Mouse (Mus musculus): ENCODE data around the gene Cdk20.

Cdk20 gene

GRCm38 (mm10) chr13:64432017-64432995, at the start of gene Cdk20:
Cdk20 (plus strand) TSS chr13:64432314.
- peak; percentile 93 to 97 for DNase-seq (ENCODE audit: low spot score in 2 of 2)

DNA sequence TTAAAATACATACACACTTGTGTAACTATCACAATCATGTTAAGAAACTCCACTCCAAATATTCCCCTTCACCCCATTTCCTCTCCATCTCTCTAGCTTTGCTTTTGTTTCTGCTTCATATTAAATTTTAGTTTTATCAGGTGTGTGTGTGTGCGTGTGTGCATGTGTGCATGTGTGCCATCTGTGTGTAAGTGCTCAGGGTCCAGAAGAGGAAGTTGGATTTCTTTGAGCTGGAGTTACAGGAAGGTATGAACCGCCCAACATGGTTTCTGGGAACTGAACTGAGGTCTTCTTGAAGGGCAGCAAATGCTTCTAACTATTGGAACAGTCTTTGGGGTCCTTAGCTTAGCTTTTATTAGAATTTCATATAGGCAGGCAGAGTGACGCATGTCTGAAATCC, 47.2 kb upstream of the Cdk20 start:
- DNase-seq (ENCODE audit: low spot score in 2 of 2) = no peak

- DNase-seq (ENCODE audit: low spot score in 2 of 2) = no peak
Measured at GRCm38 (mm10) chr13:64386048-64386447, 46.1 kb upstream of the Cdk20 start.

DNA sequence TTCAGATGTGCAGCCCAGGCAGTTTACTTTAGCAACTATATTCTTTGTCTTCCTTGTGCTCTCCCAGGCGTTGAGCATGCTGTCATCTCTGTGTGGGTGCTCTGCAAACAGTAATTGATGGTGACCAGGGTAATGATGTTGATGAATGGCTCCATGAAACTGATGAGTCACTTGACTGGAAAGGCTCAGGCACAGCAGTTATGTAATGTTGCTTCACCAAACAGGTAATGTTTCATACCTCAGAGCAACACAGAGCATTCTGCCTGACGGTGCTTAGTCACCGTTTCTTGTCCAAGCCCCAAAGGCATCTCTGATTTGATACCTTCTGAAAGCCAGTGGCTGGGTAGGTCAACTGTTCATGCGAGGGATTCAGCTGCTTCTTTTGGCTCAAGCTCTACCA, 43.7 kb upstream of the Cdk20 start:
- DNase-seq (ENCODE audit: low spot score in 2 of 2) = no peak

DNA sequence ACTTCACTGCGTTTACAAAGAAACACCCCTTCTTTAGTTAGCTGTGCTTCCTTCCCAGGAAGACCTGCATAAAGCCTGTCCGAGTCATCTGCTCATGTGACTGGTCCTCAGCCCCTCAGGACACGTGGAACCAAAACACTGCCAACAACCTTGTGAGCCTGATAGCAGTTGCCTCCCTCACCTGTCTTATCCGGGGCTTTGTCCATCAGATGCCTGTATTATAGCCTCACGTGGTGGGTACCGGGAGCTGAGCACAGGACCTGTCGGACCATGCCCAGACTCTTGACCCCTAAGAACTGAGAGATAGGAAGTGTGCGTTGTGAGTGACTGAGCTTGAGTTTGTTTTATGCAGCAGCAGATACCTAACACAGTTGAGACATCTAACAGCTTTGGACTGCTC, 35.1 kb upstream of the Cdk20 start:
- DNase-seq (ENCODE audit: low spot score in 2 of 2) = no peak

DNA sequence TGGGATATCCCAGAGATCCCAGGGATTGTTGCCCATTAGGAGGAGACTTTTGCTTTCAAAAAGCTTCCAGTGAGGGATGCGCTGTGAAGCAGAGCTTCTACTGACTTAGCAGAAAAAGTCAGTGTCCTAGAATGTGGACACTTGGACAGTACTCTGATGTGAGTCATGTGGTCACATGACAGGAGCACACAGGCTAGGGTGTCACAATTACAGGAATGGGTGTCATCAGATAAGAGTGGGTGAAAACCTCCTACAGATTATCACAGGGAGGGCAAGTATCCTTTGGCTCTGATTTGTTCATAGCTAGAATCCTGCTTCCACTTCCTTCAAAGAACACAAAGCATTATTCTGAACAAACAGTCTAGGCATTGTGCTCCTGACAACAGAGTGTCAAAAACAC, 34.0 kb upstream of the Cdk20 start:
- no peak for DNase-seq (ENCODE audit: low spot score in 2 of 2)

DNA sequence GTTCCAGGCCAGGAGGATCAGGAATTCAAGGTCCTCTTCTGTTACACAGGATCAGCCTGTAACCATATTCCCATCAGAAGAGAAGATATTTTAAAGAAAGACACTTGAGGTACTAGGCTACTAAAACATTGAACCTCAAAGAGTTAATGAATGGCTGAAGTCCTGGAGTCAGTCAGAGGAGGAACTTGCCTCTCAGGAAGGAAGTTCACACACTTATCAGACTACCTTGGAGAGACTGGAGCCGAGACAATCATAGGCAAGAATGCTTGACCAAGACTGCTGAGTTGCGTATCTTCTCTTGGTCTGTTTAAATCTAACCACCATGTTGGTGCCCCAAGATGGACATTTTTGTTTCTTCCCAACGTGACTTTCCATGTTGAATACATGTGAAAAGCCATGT, 32.2 kb upstream of the Cdk20 start:
- no peak for DNase-seq (ENCODE audit: low spot score in 2 of 2)

DNA sequence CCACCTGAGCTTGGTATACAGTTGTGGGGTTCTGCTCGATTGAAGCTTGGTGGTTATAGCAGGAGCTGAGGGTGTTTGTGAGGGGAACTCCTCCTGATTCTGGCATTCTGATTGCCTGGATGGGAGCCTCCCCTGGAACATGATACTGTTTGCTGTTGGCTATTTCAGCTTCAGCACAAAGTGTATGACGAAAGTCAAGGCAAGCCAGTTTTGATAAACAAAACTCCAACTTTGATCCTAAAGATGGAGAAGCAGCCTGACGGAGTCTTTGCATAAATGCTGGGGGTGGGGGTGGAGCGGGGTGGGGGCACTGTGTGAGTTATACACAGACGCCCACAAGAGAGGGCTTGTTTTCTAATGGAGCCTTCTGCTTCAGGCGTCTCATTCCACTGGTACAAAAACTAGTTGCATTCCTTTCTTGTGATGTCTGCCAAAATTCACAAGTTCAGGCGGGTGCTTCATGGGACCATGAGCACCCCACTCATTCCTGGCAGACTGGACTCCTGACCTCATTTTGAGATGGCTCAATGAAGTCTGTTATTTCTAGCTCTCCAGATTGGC, 31.2 kb upstream of the Cdk20 start:
- peak; percentile 3 for DNase-seq (ENCODE audit: low spot score in 2 of 2)

- DNase-seq (ENCODE audit: low spot score in 2 of 2) = no peak
Measured at GRCm38 (mm10) chr13:64402006-64402405, 30.1 kb upstream of the Cdk20 start.

DNA sequence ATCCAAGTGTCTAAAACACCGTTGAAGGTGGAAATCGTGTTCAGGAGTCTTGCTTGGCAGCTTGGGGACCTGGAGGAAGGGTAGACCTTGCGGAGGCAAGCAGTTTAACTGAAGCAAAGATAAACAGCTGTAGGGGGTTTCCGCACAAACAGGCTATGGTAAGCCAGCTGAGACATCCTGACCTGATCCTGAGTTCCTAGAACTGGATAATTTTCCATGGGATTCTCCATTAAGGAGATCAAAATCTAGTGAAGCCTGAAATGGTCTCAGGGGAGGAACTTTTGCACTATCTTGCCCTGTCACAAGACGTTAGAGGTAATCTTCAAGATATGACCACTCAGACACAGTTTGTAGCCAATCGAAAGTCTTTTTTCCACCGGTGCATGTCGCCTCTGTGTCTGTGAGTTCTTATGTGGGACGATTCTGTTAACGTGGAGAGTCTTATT, 29.6 kb upstream of the Cdk20 start:
- DNase-seq (ENCODE audit: low spot score in 2 of 2) = no peak

DNA sequence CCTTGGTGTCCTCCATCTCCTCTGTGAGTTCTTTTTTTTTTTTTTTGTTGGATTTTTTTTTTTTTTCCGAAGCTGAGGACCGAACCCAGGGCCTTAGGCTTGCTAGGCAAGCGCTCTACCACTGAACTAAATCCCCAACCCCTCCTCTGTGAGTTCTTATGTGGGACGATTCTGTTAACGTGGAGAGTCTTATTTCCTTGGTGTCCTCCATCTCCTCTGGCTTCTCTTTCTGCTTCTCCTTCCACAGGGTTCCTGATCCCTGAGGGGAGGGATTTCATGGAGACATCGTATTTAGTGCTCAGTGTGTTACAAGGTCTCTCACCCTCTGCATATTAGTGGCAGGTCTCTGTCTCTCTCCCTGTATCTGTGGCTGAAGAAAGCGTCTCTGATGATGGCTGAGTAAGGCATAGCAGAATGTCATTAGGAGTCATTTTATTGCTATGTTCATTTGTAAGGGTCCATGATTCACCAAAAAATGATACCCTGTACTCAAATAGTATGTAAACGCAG, 29.1 kb upstream of the Cdk20 start:
- DNase-seq (ENCODE audit: low spot score in 2 of 2) = no peak

DNA sequence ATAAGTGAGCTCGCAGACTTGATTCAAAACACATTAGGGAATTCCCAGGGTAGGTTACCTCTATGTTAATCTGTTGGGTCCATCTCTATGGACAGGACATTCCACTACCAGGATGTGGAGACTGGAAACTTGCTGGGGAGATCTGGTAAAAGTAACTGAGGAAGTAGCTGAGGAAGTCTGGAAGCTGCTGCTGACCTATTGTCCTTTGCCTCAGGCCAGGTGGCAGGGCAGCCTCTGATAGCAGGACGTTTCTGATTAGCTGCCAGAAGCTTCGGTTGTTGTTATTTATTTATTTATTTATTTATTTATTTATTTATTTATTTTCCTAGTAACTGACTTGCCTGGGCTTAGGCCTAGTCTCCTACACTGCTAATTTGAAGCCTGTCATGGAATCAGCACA, 28.6 kb upstream of the Cdk20 start:
- DNase-seq (ENCODE audit: low spot score in 2 of 2) = no peak

DNA sequence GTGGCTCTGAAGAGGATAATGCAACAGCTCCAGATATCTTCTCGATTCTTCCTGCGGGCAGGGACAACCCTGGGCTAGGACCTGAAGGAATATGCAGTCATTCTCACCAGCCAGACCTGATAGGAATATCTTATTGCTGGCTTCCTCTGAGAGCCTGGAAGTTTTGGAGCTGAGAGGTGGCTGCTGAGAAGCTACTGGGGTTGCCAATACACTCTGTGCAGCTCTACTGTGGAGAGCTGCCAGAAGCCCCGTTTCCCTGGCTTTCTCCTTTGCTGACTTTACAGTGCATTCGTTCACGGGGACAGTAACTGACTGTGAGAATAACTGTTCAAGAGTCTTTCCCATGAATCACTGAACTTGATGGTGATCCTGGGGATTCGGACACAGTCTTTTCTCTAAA, 26.6 kb upstream of the Cdk20 start:
- no peak for DNase-seq (ENCODE audit: low spot score in 2 of 2)

DNA sequence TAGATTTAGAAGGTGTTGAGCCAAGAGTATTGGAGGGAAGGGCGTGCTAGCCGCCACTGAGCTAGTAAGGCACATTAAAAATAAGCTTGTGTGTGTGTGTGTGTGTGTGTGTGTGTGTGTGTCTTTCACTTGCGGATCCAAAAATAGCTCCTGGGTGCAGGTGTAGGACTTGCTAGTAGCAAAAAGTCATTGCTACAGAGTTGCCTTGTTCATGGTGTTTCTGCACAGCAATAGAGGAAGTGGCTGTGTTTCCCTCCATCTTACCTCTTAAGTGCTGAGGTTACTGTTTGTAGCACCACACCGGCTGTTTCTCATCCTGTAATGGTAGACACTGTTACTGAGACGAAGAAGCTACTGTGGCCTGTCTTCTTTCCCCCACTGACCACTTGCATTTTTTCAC, 24.1 kb upstream of the Cdk20 start:
- no peak for DNase-seq (ENCODE audit: low spot score in 2 of 2)

DNA sequence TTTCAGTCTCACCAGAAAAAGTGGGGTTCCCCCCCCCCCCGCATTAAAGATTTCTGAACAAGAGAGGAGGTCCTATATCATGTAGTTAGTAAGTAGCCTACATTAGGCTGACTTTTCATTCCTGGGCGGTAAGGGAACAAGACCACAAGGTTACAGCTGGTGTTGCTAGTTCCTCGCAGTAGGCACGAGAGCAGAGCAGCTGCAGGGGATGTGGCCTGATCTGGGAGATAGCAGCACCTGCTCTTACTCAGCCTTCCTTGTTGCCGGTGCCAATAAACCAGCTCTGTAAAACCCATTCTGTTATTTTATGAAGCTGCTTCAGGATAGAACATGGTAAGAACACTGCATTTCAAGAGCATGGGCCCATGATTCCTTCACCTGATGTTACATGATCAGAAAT, 21.5 kb upstream of the Cdk20 start:
- DNase-seq (ENCODE audit: low spot score in 2 of 2) = no peak

GRCm38 (mm10) chr13:64411282-64411681, 20.8 kb upstream of the Cdk20 start:
- DNase-seq (ENCODE audit: low spot score in 2 of 2) = no peak

DNA sequence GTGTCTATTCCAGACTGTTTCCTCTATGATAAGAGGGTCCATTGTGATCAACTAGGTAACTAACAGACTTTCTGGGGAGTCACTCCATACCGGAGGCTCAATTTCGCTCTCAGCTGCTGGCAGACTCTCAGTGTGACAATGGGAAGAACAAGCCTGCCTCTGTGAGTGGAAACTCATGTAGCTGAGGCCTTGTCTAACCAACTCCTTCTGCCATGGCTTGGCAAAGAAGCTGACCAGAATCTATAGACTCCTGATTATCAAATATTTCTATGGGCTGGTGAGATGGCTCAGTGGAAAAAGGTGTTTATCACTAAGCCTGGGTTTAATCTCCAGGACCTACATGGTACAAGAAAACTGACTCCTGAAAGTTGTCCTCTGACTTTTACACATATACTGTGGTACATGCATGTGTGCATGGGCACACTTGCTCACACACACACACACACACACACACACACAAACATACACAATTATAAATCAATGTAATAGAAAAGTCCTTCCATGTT, 19.3 kb upstream of the Cdk20 start:
- no peak for DNase-seq (ENCODE audit: low spot score in 2 of 2)

- no peak for DNase-seq (ENCODE audit: low spot score in 2 of 2)
Measured at GRCm38 (mm10) chr13:64415659-64416058, 16.5 kb upstream of the Cdk20 start.

- DNase-seq (ENCODE audit: low spot score in 2 of 2) = no peak
Measured at GRCm38 (mm10) chr13:64416955-64417601, 15.0 kb upstream of the Cdk20 start.

DNA sequence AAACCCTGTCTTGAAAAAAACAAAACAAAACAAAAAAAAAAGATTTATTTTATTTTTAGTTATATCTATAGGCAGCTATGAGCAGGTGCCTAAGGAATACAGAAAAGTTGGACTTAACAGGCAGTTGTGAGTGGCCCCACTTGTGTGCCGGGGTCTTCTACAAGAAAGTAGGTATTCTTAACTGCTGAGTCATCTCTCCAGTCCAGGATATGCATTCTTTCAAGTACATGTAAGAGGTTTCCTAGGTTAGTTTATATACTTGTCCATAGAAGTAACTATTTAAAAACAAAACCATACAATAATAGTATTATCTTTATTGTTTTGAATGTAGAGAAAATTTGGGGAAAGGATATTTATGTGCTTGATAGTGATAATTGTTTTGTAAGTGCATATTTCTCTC, 11.3 kb upstream of the Cdk20 start:
- DNase-seq (ENCODE audit: low spot score in 2 of 2) = no peak

DNA sequence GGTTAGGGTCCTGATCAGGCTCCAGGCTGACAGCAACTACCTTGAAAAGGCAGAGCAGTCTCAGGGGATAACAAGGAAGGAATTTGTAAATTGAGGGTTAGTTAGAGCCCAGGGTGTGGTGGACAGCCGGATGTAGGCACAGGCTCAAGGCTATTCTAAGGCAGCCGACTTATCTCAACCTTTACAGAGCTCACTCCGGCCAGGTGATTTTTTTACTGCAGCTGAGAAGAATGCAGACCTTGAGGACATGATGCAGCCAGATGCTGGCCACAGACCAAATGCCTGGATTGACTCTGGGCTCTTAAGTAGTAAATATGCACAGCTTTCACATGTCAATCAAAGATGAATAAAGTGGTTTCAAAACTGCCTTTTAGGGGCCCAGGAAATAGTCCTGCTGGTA, 10.7 kb upstream of the Cdk20 start:
- DNase-seq (ENCODE audit: low spot score in 2 of 2) = no peak

- no peak for DNase-seq (ENCODE audit: low spot score in 2 of 2)
Measured at GRCm38 (mm10) chr13:64421952-64422606, 10.0 kb upstream of the Cdk20 start.

All from frontal cortex, postnatal 36 days (tissue).